Mouse (Mus musculus) neural tube, embryonic 11.5 days (tissue): ENCODE results near the gene Prr5. TPM values are rescaled to one million over a fixed set of nuclear protein-coding genes. Genes with fewer than 3 reads are reported as not detected.

Source experiments
- ATAC-seq: fragments of 200-750 bp; cut with Nextera tagmentation; 2 replicates; pipeline ENCODE4 v1.8.0; 2017; ENCODE audit warnings: moderate number of reproducible peaks, mild to moderate bottlenecking, moderate TSS enrichment, moderate library complexity; ENCODE audit not compliant: insufficient read depth, low FRiP score, low TSS enrichment
- DNase-seq: peaks from one replicate; pipeline ENCODE4 v3.0.0-alpha.2; 2015; ENCODE audit warnings: low spot score
- H3K27ac ChIP-seq: fragments of 300-500 bp; sonication (generic); 2 replicates; pipeline ENCODE4 v1.5.1; 2014; ENCODE audit warnings: low read depth, mild to moderate bottlenecking, low read length
- H3K27me3 ChIP-seq: fragments of 300-500 bp; sonication (generic); 2 replicates; pipeline ENCODE4 v1.6.1; 2014; ENCODE audit warnings: mild to moderate bottlenecking, low read length, mixed read lengths; ENCODE audit not compliant: control insufficient read depth, insufficient read depth
- H3K36me3 ChIP-seq: fragments of 300-500 bp; sonication (generic); 2 replicates; pipeline ENCODE4 v1.6.1; 2014; ENCODE audit warnings: mild to moderate bottlenecking, low read length, moderate library complexity, mixed read lengths; ENCODE audit not compliant: control insufficient read depth, insufficient read depth
- H3K4me1 ChIP-seq: fragments of 300-500 bp; sonication (generic); 2 replicates; pipeline ENCODE4 v1.6.1; 2014; ENCODE audit warnings: low read length, mixed read lengths; ENCODE audit not compliant: control insufficient read depth, insufficient read depth
- H3K4me2 ChIP-seq: fragments of 300-500 bp; sonication (generic); 2 replicates; pipeline ENCODE4 v1.6.1; 2014; ENCODE audit warnings: low read depth, mild to moderate bottlenecking, moderate library complexity
- H3K4me3 ChIP-seq: fragments of 300-500 bp; sonication (generic); 2 replicates; pipeline ENCODE4 v1.5.1; 2014; ENCODE audit warnings: low read depth, low read length
- H3K9ac ChIP-seq: fragments of 300-500 bp; sonication (generic); 2 replicates; pipeline ENCODE4 v1.6.1; 2014; ENCODE audit warnings: mild to moderate bottlenecking, low read length
- H3K9me3 ChIP-seq: fragments of 300-500 bp; sonication (generic); 2 replicates; pipeline ENCODE4 v1.6.1; 2016; ENCODE audit warnings: low read length; ENCODE audit not compliant: control insufficient read depth
- WGBS: fragments of 180-500 bp; shearing (Covaris S2); extraction: QIAGEN DNeasy Blood & Tissue Kit; methylation state at CpG from one replicate; pipeline ENCODE4 v1.1.7; 2014; 5-methylcytosine and 5-hydroxymethylcytosine counted together
- polyA plus RNA-seq: library from polyadenylated mRNA; unstranded; fragments of >200 nt; fragmentation: Nextera tagmentation; extraction: Ambion mirVana; gene quantifications from 2 replicates; pipeline ENCODE4 v1.2.1, GENCODE M21; 2014

Prr5 gene
- polyA plus RNA-seq, 1 experiment from 2014 or later = 19.3 TPM

GRCm38 (mm10) chr15:84662952-84663684 is 6.3 kb upstream of the Prr5 start:
- peaks cover 5% of the 10 kb centered on the region for H3K4me1 ChIP-seq
- no peak overlapping the region for H3K27ac ChIP-seq
- peak overlapping the region; percentile 53 for H3K9ac ChIP-seq
- peak; percentile 89 for DNase-seq
- H3K4me2 ChIP-seq = peak overlapping the region; percentile 60
- ATAC-seq = peak; percentile 88
- under 1% methylated on average over 43 of the region's 56 CpGs for WGBS
- H3K9me3 ChIP-seq = no peaks in the 10 kb centered on the region
- H3K27me3 ChIP-seq = peaks cover 7% of the 10 kb centered on the region; the same call in 1 of the 2 replicates
- peak overlapping the region; percentile 46 for H3K4me3 ChIP-seq
- H3K36me3 ChIP-seq = no peaks in the 10 kb centered on the region

- Histone ChIP-seq H3K27ac (no peak overlapping the region), H3K36me3 (no peaks in the 10 kb centered on the region), H3K4me3 (peak overlapping the region; percentile 46), H3K27me3 (peaks cover 7% of the 10 kb centered on the region; the same call in 1 of the 2 replicates), H3K9me3 (no peaks in the 10 kb centered on the region), H3K4me1 (peaks cover 5% of the 10 kb centered on the region), H3K4me2 (peak overlapping the region; percentile 60), H3K9ac (peak overlapping the region; percentile 53)
- 49% methylated on average over 10 of the region's 10 CpGs for WGBS
- DNase-seq = no peak
- peak; percentile 22; the same call in 1 of the 2 replicates for ATAC-seq
These were observed 5.7 kb upstream of the Prr5 start for GRCm38 (mm10) chr15:84663685-84664060.

GRCm38 (mm10) chr15:84664542-84665460 is 4.6 kb upstream of the Prr5 start:
- DNase-seq (peak; percentile 9), ATAC-seq (no peak)
- WGBS = 17% methylated on average over 16 of the region's 16 CpGs
- no peaks in the 10 kb centered on the region for H3K9me3 ChIP-seq
- H3K27me3 ChIP-seq = peaks cover 7% of the 10 kb centered on the region; the same call in 1 of the 2 replicates
- 0 out of 2 replicates have a peak overlapping the region, but pooled peaks have one; percentile 60 for H3K4me2 ChIP-seq
- no peak overlapping the region for H3K27ac ChIP-seq
- H3K9ac ChIP-seq = peak overlapping the region; percentile 10; the same call in 1 of the 2 replicates
- no peak overlapping the region for H3K4me3 ChIP-seq
- peaks cover 5% of the 10 kb centered on the region for H3K4me1 ChIP-seq
- H3K36me3 ChIP-seq = no peaks in the 10 kb centered on the region

- Histone ChIP-seq H3K4me2 (no peak overlapping the region), H3K4me3 (no peak overlapping the region), H3K9ac (no peak overlapping the region), H3K27me3 (peaks cover 7% of the 10 kb centered on the region; the same call in 1 of the 2 replicates), H3K36me3 (no peaks in the 10 kb centered on the region), H3K4me1 (peaks cover 5% of the 10 kb centered on the region), H3K27ac (no peak overlapping the region), H3K9me3 (no peaks in the 10 kb centered on the region)
- WGBS = 56% methylated on average over 9 of the region's 9 CpGs
- DNase-seq = peak; percentile 9
- ATAC-seq = no peak
These were observed 3.8 kb upstream of the Prr5 start for GRCm38 (mm10) chr15:84665662-84666061.

- WGBS = 78% methylated on average over 4 of the region's 4 CpGs
- H3K9ac ChIP-seq = no peak overlapping the region
- peaks cover 5% of the 10 kb centered on the region for H3K4me1 ChIP-seq
- H3K27ac ChIP-seq = no peak overlapping the region
- no peaks in the 10 kb centered on the region for H3K36me3 ChIP-seq
- H3K27me3 ChIP-seq = peaks cover 7% of the 10 kb centered on the region; the same call in 1 of the 2 replicates
- no peaks in the 10 kb centered on the region for H3K9me3 ChIP-seq
- DNase-seq (no peak), ATAC-seq (no peak)
- no peak overlapping the region for H3K4me2 ChIP-seq
- no peak overlapping the region for H3K4me3 ChIP-seq
These were observed 3.4 kb upstream of the Prr5 start for GRCm38 (mm10) chr15:84666065-84666464.

- no peak overlapping the region for H3K27ac ChIP-seq
- 87% methylated on average over 6 of the region's 6 CpGs for WGBS
- H3K4me2 ChIP-seq = no peak overlapping the region
- no peaks in the 10 kb centered on the region for H3K36me3 ChIP-seq
- peaks cover 5% of the 10 kb centered on the region for H3K4me1 ChIP-seq
- ATAC-seq = no peak
- H3K27me3 ChIP-seq = peaks cover 7% of the 10 kb centered on the region; the same call in 1 of the 2 replicates
- peak; percentile 10 for DNase-seq
- H3K4me3 ChIP-seq = no peak overlapping the region
- no peaks in the 10 kb centered on the region for H3K9me3 ChIP-seq
- no peak overlapping the region for H3K9ac ChIP-seq
These were observed 1.8 kb upstream of the Prr5 start for GRCm38 (mm10) chr15:84667601-84668000.

- DNase-seq = no peak
- Histone ChIP-seq H3K9ac (no peak overlapping the region), H3K27me3 (no peaks in the 10 kb centered on the region), H3K4me1 (no peaks in the 10 kb centered on the region; the same call in 1 of the 2 replicates), H3K9me3 (no peaks in the 10 kb centered on the region), H3K27ac (no peak overlapping the region), H3K4me2 (no peak overlapping the region), H3K36me3 (no peaks in the 10 kb centered on the region), H3K4me3 (no peak overlapping the region)
- no peak for ATAC-seq
- WGBS = 86% methylated on average over 23 of the region's 23 CpGs
These were observed 594 bp downstream of the Prr5 start for GRCm38 (mm10) chr15:84669771-84670656.

GRCm38 (mm10) chr15:84670657-84671055 is 1.2 kb downstream of the Prr5 start:
- H3K9ac ChIP-seq = no peak overlapping the region
- H3K9me3 ChIP-seq = no peaks in the 10 kb centered on the region
- WGBS = 78% methylated on average over 4 of the region's 4 CpGs
- H3K27me3 ChIP-seq = no peaks in the 10 kb centered on the region
- H3K27ac ChIP-seq = no peak overlapping the region
- no peak overlapping the region for H3K4me3 ChIP-seq
- H3K36me3 ChIP-seq = no peaks in the 10 kb centered on the region
- no peaks in the 10 kb centered on the region; the same call in 1 of the 2 replicates for H3K4me1 ChIP-seq
- DNase-seq = no peak
- H3K4me2 ChIP-seq = no peak overlapping the region
- no peak for ATAC-seq
